Mouse (Mus musculus): ENCODE results near the gene Odf3. TPM values are rescaled to one million over a fixed set of nuclear protein-coding genes. Genes with fewer than 3 reads are reported as not detected.

The Odf3 gene
- polyA plus RNA-seq, 1 experiment from 2014 or later, result 0.08 TPM

DNA sequence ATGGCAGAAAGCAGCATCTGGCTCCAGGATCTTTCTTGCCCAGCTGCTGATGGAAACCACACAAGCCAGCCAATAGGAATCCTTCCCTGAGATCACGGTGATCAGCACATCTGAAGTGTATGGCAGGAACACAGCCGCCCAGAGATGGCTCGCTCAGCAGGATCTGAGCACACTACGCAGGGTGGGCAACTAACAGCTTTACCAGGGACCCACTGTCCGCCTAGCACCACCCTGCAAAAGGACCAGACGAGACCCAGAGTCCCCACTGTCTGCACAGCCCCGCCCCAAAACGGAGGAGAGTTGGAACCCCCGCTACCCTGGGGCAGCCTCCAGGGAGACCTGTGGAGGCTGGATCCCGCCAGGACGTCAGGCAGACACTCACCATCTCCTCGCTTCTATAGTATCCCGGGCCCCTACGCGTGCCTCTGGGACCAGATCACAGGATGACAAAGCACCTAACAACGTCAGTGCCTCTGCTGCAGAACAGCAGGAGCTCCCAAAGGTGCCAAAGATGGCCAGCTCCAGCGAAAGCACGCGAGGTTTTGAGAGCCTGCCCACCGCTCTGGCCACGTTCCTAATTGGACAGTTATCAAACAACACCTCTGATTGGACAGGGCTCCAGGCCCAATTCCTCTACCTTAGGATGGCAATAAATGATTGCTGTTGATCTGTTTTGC lies 25.8 kb upstream of the Odf3 start, which contains the start of gene Zfp941:
Gene Zfp941 (minus strand): TSS at position 526 of the 677 bp plus-strand sequence.
- H3K27me3 ChIP-seq (ENCODE audit: control insufficient read depth, insufficient read depth, low read length), result no peaks in the 10 kb centered on the region
- peak within 1 kb of the TSS; percentile 47 for H3K4me3 ChIP-seq (replicated peaks; ENCODE audit: low read length)
- 3% methylated on average over 21 of the region's 21 CpGs for WGBS
- no peak; the same call in 1 of the 2 replicates for ATAC-seq (ENCODE audit: insufficient read depth, low FRiP score)
- no peaks in the 10 kb centered on the region for H3K36me3 ChIP-seq (ENCODE audit: control insufficient read depth, insufficient read depth, low read length)
- H3K4me1 ChIP-seq (ENCODE audit: control insufficient read depth, insufficient read depth, low read length), result no peaks in the 10 kb centered on the region
- peak within 1 kb of the TSS; percentile 62 for H3K4me2 ChIP-seq (ENCODE audit: low read depth, low read length)
- no peak within 1 kb of the TSS for H3K27ac ChIP-seq (ENCODE audit: low read length)
- peak within 1 kb of the TSS; percentile 62 for H3K9ac ChIP-seq (ENCODE audit: low read length)
- H3K9me3 ChIP-seq (replicated peaks; ENCODE audit: control insufficient read depth, low read length), result no peaks in the 10 kb centered on the region

DNA sequence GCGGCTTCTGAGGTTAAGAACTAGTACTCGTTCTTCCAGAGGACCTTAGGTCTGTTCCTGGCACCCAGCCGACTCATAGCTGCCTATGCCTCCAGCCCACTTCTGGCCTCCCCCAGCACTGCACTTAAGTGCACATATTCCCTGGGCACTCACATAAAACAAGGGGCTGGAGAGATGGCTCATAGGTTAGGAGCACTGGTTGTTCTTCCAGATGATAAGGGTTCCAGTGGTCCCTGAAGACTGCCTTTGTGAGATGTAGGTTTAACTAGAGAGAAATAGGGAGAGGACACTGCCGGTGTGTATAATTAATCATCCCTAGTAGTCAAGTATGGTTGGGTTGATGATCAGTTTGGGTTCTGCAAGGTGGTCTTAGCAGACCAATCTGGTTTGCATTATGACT lies 24.9 kb upstream of the Odf3 start:
- no peaks in the 10 kb centered on the region for H3K36me3 ChIP-seq (ENCODE audit: control insufficient read depth, insufficient read depth, low read length)
- H3K9ac ChIP-seq (ENCODE audit: low read length), result no peak overlapping the region
- no peaks in the 10 kb centered on the region for H3K27me3 ChIP-seq (ENCODE audit: control insufficient read depth, insufficient read depth, low read length)
- H3K4me2 ChIP-seq (ENCODE audit: low read depth, low read length), result no peak overlapping the region
- H3K27ac ChIP-seq (ENCODE audit: low read length), result no peak overlapping the region
- H3K4me1 ChIP-seq (ENCODE audit: control insufficient read depth, insufficient read depth, low read length), result no peaks in the 10 kb centered on the region
- 85% methylated on average over 4 of the region's 4 CpGs for WGBS
- H3K9me3 ChIP-seq (replicated peaks; ENCODE audit: control insufficient read depth, low read length), result no peaks in the 10 kb centered on the region
- no peak overlapping the region for H3K4me3 ChIP-seq (replicated peaks; ENCODE audit: low read length)
- no peak for ATAC-seq (ENCODE audit: insufficient read depth, low FRiP score)

DNA sequence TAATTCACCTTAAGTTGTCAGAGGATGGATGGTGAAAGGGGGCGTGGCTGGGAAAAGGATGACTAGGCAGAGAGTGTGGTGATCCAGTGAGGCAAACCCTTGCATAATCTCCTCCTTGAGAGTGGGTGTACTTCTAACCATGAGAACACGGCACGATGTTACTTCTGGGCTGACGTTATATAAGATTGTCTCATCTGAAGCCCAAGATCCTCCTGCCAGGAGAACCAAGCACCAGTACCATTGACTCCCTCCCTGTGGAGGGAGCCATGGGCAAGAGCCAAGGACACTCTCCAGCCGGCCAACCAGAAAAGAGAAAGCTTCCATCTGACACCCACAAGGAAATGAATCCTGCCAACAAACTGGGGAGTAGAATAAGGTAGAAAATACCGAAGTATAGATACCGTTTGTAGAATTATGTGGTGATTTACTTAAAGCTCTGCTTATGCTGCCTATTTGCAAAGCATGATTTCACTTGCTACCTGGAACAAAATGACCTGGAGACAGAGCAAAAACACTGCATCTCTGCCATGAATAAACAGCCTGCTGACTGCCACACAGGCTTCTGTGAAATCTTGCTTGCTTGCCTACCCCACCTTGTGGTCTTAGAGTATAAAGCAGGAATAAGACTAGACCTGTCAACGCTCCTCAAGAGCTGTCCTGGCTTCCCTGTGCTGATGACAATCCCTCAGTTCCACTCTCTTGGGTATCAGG lies 19.3 kb upstream of the Odf3 start:
- 31% methylated on average over 8 of the region's 8 CpGs for WGBS
- Histone ChIP-seq H3K4me2 (ENCODE audit: low read depth, low read length) (no peak overlapping the region), H3K27ac (ENCODE audit: low read length) (no peak overlapping the region), H3K27me3 (ENCODE audit: control insufficient read depth, insufficient read depth, low read length) (no peaks in the 10 kb centered on the region), H3K36me3 (ENCODE audit: control insufficient read depth, insufficient read depth, low read length) (no peaks in the 10 kb centered on the region), H3K4me1 (ENCODE audit: control insufficient read depth, insufficient read depth, low read length) (no peaks in the 10 kb centered on the region), H3K9me3 (replicated peaks; ENCODE audit: control insufficient read depth, low read length) (no peaks in the 10 kb centered on the region), H3K4me3 (replicated peaks; ENCODE audit: low read length) (no peak overlapping the region), H3K9ac (ENCODE audit: low read length) (no peak overlapping the region)
- peak; percentile 37; the same call in 1 of the 2 replicates for ATAC-seq (ENCODE audit: insufficient read depth, low FRiP score)

DNA sequence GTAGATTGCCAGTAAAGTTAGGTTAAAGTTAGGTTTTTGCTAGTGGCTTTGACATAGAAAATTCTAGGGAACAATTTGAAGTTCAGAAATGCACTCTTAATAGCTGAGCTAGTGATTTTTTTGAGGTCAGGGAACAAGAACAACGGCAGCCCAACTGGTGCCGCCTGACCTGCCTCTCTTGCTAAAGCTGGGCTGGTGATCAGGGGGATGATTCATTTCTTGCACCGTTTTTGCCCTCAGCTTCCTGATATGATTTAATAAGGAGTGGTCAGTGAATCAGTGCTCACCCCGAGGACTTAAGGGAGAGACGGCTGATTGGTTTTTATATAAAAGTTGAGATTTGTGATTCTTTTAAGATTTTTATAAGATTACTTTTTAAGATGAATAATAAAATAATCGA lies 16.2 kb upstream of the Odf3 start:
- H3K4me3 ChIP-seq (replicated peaks; ENCODE audit: low read length), result no peak overlapping the region
- H3K27me3 ChIP-seq (ENCODE audit: control insufficient read depth, insufficient read depth, low read length), result no peaks in the 10 kb centered on the region
- WGBS, result 42% methylated on average over 6 of the region's 6 CpGs
- no peak overlapping the region for H3K9ac ChIP-seq (ENCODE audit: low read length)
- H3K9me3 ChIP-seq (replicated peaks; ENCODE audit: control insufficient read depth, low read length), result no peaks in the 10 kb centered on the region
- no peaks in the 10 kb centered on the region for H3K36me3 ChIP-seq (ENCODE audit: control insufficient read depth, insufficient read depth, low read length)
- ATAC-seq (ENCODE audit: insufficient read depth, low FRiP score), result no peak
- H3K4me2 ChIP-seq (ENCODE audit: low read depth, low read length), result no peak overlapping the region
- H3K27ac ChIP-seq (ENCODE audit: low read length), result no peak overlapping the region
- H3K4me1 ChIP-seq (ENCODE audit: control insufficient read depth, insufficient read depth, low read length), result 0 out of 2 replicates have a peak, but pooled peaks cover 7% of the 10 kb centered on the region

DNA sequence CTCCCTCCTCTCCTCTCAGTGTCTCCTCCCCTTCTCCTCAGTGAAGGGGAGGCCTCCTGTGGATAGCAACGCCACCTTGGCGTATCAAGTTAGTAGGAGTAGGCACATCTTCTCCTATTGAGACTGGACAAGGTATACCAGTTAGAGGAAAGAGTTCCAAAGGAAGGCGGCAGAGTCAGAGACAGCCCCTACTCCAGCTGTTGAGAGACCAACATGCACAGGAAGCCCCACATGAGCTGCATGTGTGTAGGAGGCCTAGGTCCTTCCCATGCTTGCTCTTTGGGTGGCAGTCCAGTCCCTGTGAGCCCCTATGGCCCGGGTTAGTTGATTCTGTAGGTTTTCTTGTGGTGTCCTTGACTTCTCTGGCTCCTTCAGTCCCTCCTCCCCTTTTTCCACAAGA lies 14.3 kb upstream of the Odf3 start:
- H3K4me1 ChIP-seq (ENCODE audit: control insufficient read depth, insufficient read depth, low read length), result 0 out of 2 replicates have a peak, but pooled peaks cover 7% of the 10 kb centered on the region
- H3K9ac ChIP-seq (ENCODE audit: low read length), result no peak overlapping the region
- 78% methylated on average over 4 of the region's 4 CpGs for WGBS
- no peak overlapping the region for H3K4me3 ChIP-seq (replicated peaks; ENCODE audit: low read length)
- no peaks in the 10 kb centered on the region for H3K9me3 ChIP-seq (replicated peaks; ENCODE audit: control insufficient read depth, low read length)
- H3K27ac ChIP-seq (ENCODE audit: low read length), result no peak overlapping the region
- no peaks in the 10 kb centered on the region for H3K36me3 ChIP-seq (ENCODE audit: control insufficient read depth, insufficient read depth, low read length)
- ATAC-seq (ENCODE audit: insufficient read depth, low FRiP score), result no peak
- no peak overlapping the region for H3K4me2 ChIP-seq (ENCODE audit: low read depth, low read length)
- no peaks in the 10 kb centered on the region for H3K27me3 ChIP-seq (ENCODE audit: control insufficient read depth, insufficient read depth, low read length)

DNA sequence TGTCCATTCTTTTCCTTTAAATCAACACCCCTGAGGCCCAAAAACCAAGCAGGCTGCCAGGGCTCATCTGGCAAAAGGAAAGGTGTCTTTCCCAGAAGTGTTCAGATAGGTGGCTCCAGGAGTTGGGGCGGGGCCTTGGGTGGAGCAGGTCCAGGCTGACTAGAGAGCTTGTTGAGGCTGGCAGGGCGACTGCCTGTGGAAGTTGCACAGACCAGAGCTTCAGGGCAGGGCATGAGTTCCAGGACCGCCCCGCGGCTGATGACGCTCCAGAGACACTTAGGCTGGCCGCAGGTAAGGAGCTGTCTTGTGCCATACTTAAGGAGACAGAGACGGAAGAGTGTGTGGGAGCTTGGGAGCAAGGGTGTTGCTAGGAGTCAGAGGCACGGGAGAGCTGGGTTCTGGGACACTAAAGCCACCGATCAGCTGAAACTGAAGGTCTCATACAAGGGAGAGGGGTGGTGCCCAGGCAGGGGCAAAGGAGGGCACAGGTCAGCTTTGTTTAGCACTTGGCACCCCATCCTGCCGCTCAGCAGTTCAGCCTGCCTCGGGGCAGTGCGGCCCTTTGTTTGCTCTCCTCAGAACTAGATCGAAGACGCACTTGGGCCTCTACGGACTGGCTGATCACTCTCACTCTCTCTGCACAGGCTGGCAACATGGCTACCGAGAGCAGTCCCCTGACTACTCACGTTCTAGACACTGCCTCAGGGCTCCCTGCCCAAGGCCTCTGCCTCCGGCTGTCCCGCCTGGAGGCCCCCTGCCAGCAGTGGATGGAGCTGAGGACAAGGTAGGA lies 12.4 kb upstream of the Odf3 start, which contains the start of gene Urah:
Gene Urah (plus strand): TSS at position 51 of the 790 bp plus-strand sequence.
- 35% methylated on average over 20 of the region's 20 CpGs for WGBS
- H3K4me1 ChIP-seq (ENCODE audit: control insufficient read depth, insufficient read depth, low read length), result 0 out of 2 replicates have a peak, but pooled peaks cover 7% of the 10 kb centered on the region
- peak within 1 kb of the TSS; percentile 25; the same call in 1 of the 2 replicates for H3K27ac ChIP-seq (ENCODE audit: low read length)
- H3K9ac ChIP-seq (ENCODE audit: low read length), result peak within 1 kb of the TSS; percentile 62
- no peaks in the 10 kb centered on the region for H3K9me3 ChIP-seq (replicated peaks; ENCODE audit: control insufficient read depth, low read length)
- H3K4me3 ChIP-seq (replicated peaks; ENCODE audit: low read length), result peak within 1 kb of the TSS; percentile 30
- ATAC-seq (ENCODE audit: insufficient read depth, low FRiP score), result peak; percentile 82
- no peaks in the 10 kb centered on the region for H3K36me3 ChIP-seq (ENCODE audit: control insufficient read depth, insufficient read depth, low read length)
- H3K4me2 ChIP-seq (ENCODE audit: low read depth, low read length), result peak within 1 kb of the TSS; percentile 39
- no peaks in the 10 kb centered on the region for H3K27me3 ChIP-seq (ENCODE audit: control insufficient read depth, insufficient read depth, low read length)

DNA sequence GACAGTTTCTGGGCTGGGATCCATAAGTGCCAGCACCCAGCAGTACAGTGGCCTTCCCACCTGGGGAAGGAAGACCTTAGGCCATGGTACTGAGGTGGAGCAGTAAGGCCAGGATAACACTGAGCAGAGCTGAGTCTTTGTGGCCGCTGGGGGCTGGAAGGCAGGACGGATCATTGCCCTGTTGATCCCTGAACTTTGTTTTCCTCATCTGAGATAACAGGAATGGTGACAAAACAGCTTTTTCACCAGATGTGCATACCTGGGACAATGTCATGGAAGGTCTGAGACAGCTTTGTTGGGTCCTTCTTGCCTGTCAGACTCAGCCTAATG lies 11.9 kb upstream of the Odf3 start:
- 68% methylated on average over 2 of the region's 2 CpGs for WGBS
- Histone ChIP-seq H3K27me3 (ENCODE audit: control insufficient read depth, insufficient read depth, low read length) (no peaks in the 10 kb centered on the region), H3K36me3 (ENCODE audit: control insufficient read depth, insufficient read depth, low read length) (no peaks in the 10 kb centered on the region), H3K4me3 (replicated peaks; ENCODE audit: low read length) (peak overlapping the region; percentile 30), H3K9ac (ENCODE audit: low read length) (peak overlapping the region; percentile 62), H3K27ac (ENCODE audit: low read length) (peak overlapping the region; percentile 25; the same call in 1 of the 2 replicates), H3K4me1 (ENCODE audit: control insufficient read depth, insufficient read depth, low read length) (0 out of 2 replicates have a peak, but pooled peaks cover 7% of the 10 kb centered on the region), H3K9me3 (replicated peaks; ENCODE audit: control insufficient read depth, low read length) (no peaks in the 10 kb centered on the region), H3K4me2 (ENCODE audit: low read depth, low read length) (peak overlapping the region; percentile 39)
- ATAC-seq (ENCODE audit: insufficient read depth, low FRiP score), result no peak

DNA sequence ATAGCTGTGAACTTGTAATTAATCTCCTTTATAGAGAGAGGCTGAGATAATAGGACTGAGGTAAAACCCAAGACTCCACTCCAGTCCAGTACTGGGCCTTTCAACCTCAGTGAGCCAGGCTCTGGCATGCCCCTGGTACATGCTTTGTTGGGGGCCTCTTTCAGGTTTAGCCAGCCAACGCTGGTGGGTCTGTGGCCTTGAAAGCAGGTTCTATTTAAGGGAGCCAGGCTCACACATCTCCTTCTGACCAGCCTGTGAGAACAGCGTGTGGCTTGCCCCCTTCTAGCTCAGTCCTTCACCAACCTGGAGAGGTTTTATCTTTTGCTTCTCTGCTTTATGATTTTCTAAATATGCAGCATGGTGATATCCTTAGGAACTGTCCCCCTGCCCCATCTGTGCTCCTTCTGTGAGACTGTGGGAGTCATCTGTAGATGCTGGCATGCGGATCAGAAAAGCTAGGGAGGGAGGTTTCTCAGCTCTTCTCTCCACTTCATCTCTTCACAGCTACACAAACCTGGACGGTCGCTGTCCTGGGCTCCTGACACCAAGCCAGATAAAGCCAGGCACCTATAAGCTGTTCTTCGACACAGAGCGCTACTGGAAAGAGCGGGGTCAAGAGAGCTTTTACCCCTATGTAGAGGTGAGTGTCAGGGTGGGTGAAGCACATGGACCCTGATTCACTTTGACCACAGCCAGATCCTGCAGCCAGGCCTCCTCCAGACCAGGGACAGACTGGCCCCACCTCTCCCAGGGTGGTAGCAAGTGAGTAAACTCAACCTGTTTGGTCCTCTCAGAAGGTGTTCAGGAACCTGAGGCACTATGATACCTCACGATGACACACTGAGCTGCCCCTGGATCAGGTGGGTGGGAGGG lies 11.1 kb upstream of the Odf3 start:
- no peak for ATAC-seq (ENCODE audit: insufficient read depth, low FRiP score)
- no peak overlapping the region for H3K4me3 ChIP-seq (replicated peaks; ENCODE audit: low read length)
- WGBS, result 76% methylated on average over 9 of the region's 9 CpGs

More for the DNA sequence above, 11.1 kb upstream of the Odf3 start:
- Histone ChIP-seq H3K36me3 (ENCODE audit: control insufficient read depth, insufficient read depth, low read length) (no peaks in the 10 kb centered on the region), H3K4me1 (ENCODE audit: control insufficient read depth, insufficient read depth, low read length) (0 out of 2 replicates have a peak, but pooled peaks cover 7% of the 10 kb centered on the region), H3K27ac (ENCODE audit: low read length) (no peak overlapping the region), H3K9me3 (replicated peaks; ENCODE audit: control insufficient read depth, low read length) (no peaks in the 10 kb centered on the region), H3K4me2 (ENCODE audit: low read depth, low read length) (no peak overlapping the region), H3K27me3 (ENCODE audit: control insufficient read depth, insufficient read depth, low read length) (no peaks in the 10 kb centered on the region; the same call in 1 of the 2 replicates), H3K9ac (ENCODE audit: low read length) (no peak overlapping the region)
